ENCODE assay signal across 7 mouse cellular contexts in the genomic region with DNA sequence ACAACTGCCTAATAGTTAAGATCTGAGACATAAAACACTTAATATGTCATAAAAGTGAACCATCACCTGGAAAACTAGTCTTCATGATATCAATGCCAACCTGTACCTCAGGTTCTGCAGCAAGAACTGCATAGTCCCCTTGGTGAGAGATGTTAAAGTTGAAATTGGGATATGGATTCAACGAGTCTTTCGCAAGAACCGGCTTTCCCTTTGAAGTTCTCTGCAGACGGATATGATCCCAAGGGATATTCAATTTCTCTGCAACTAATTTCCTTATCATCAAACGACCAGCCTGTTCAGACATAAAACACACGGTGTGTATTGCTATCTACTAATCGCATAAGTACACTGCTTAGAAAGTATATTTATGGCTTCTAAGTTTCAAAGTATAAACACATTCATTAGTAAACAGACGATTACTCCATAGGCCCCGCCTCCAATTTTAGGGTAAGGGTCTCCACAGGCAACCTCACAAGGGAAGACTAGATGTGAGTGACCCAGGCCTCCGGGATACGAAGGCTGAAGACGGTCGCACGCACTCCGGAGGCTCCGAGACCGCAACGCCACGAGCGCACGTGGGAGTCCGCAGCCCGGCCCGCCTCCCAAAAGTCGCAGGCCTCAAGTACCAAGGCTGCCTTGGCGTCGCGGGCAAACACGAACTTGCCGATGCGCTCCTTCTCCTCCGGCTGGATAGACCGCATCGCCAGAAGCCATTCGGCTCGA. TPM values are rescaled to one million over a fixed set of nuclear protein-coding genes. Genes with fewer than 3 reads are reported as not detected.
DNase-seq lines count a peak whose midpoint lies in the region; ATAC-seq and TF ChIP-seq lines count a peak whose summit lies in the region.

No protein-coding gene starts in this region.

- H3K27me3 ChIP-seq in testis, adult 2 months (ENCODE audit: control insufficient read depth, insufficient read depth, low read length) = no peaks in the 10 kb centered on the region
- no peaks in the 10 kb centered on the region for H3K27me3 ChIP-seq in embryonic facial prominence, embryonic 15.5 days
- no peaks in the 10 kb centered on the region for H3K27me3 ChIP-seq in limb, embryonic 10.5 days (ENCODE audit: low read depth, poor library complexity, severe bottlenecking)
- no peaks in the 10 kb centered on the region for H3K27me3 ChIP-seq in neural tube, embryonic 13.5 days

- H3K36me3 ChIP-seq in testis, adult 2 months (ENCODE audit: control insufficient read depth, insufficient read depth, low read length) = no peaks in the 10 kb centered on the region
- H3K36me3 ChIP-seq in embryonic facial prominence, embryonic 15.5 days = no peaks in the 10 kb centered on the region
- peaks cover 4% of the 10 kb centered on the region; the same call in 1 of the 2 replicates for H3K36me3 ChIP-seq in limb, embryonic 10.5 days
- no peaks in the 10 kb centered on the region for H3K36me3 ChIP-seq in neural tube, embryonic 13.5 days

- peak; percentile 27 for ATAC-seq in embryonic facial prominence, embryonic 15.5 days (ENCODE audit: insufficient number of reproducible peaks, low FRiP score, low TSS enrichment, low read depth)
- ATAC-seq in neural tube, embryonic 13.5 days (ENCODE audit: low read depth) = peak; percentile 59

- H3K4me1 ChIP-seq in testis, adult 2 months (ENCODE audit: control insufficient read depth, insufficient read depth, low read length) = peaks cover 2% of the 10 kb centered on the region; the same call in 1 of the 2 replicates
- peaks cover 13% of the 10 kb centered on the region for H3K4me1 ChIP-seq in embryonic facial prominence, embryonic 15.5 days
- peaks cover 10% of the 10 kb centered on the region; the same call in 1 of the 2 replicates for H3K4me1 ChIP-seq in limb, embryonic 10.5 days
- H3K4me1 ChIP-seq in neural tube, embryonic 13.5 days (replicated peaks) = peaks cover 26% of the 10 kb centered on the region

- no peak for TF ChIP-seq POLR2A in testis, adult 2 months (IDR thresholded peaks at IDR 0.05; ENCODE audit: control insufficient read depth, low read depth, low read length)

- no peak for DNase-seq in testis, postnatal 10 days (ENCODE audit: low spot score)
- DNase-seq in limb, embryonic 10.5 days (ENCODE audit: low spot score) = no peak
- no peak for DNase-seq in adrenal gland, adult 8-10 months
- no peak for DNase-seq in frontal cortex, adult 2 months (ENCODE audit: extremely low spot score in 1 of 2, low spot score in 1 of 2)

- H3K9ac ChIP-seq in embryonic facial prominence, embryonic 15.5 days = peak overlapping the region; percentile 63
- H3K9ac ChIP-seq in neural tube, embryonic 13.5 days = peak overlapping the region; percentile 88

- H3K4me2 ChIP-seq in embryonic facial prominence, embryonic 15.5 days (replicated peaks) = peak overlapping the region; percentile 64
- peak overlapping the region; percentile 75 for H3K4me2 ChIP-seq in neural tube, embryonic 13.5 days

- peak overlapping the region; percentile 97 for H3K27ac ChIP-seq in testis, adult 2 months (ENCODE audit: control insufficient read depth, insufficient read depth, low read depth, low read length)
- peak overlapping the region; percentile 84 for H3K27ac ChIP-seq in embryonic facial prominence, embryonic 15.5 days (replicated peaks)
- peak overlapping the region; percentile 95 for H3K27ac ChIP-seq in limb, embryonic 10.5 days
- H3K27ac ChIP-seq in neural tube, embryonic 13.5 days (replicated peaks) = peak overlapping the region; percentile 93

- peak overlapping the region; percentile 92 for H3K4me3 ChIP-seq in testis, adult 2 months (ENCODE audit: control insufficient read depth, low read depth, low read length)
- peak overlapping the region; percentile 81 for H3K4me3 ChIP-seq in embryonic facial prominence, embryonic 15.5 days (replicated peaks)
- peak overlapping the region; percentile 74 for H3K4me3 ChIP-seq in limb, embryonic 10.5 days
- H3K4me3 ChIP-seq in neural tube, embryonic 13.5 days = peak overlapping the region; percentile 73

- TF ChIP-seq CTCF in testis, adult 2 months (IDR thresholded peaks at IDR 0.05; ENCODE audit: control insufficient read depth, insufficient read depth, insufficient replicate concordance, low read depth, low read length) = no peak

- H3K9me3 ChIP-seq in embryonic facial prominence, embryonic 15.5 days (replicated peaks) = no peaks in the 10 kb centered on the region
- no peaks in the 10 kb centered on the region for H3K9me3 ChIP-seq in limb, embryonic 10.5 days (replicated peaks)
- no peaks in the 10 kb centered on the region for H3K9me3 ChIP-seq in neural tube, embryonic 13.5 days

- under 1% methylated on average over 36 of the region's 36 CpGs for WGBS in embryonic facial prominence, embryonic 15.5 days
- WGBS in limb, embryonic 10.5 days = under 1% methylated on average over 36 of the region's 36 CpGs
- WGBS in neural tube, embryonic 13.5 days = under 1% methylated on average over 36 of the region's 36 CpGs

RNA-seq across cellular contexts. Expression of gene Aasdhppt, which starts 0.5 kb away (rescaled TPM):
- polyA plus RNA-seq in testis, adult 2 months (2012; rRNA removed) = 4.0 and 5.1 TPM in 2 replicates
- 33.2 and 35.6 TPM in 2 replicates for polyA plus RNA-seq in embryonic facial prominence, embryonic 15.5 days (2015; fragmentation: Nextera tagmentation; extraction: Ambion mirVana)
- polyA plus RNA-seq in limb, embryonic 10.5 days (2016; fragmentation: Nextera tagmentation; extraction: Ambion mirVana) = 29.3 and 30.8 TPM in 2 replicates
- 32.4 and 33.7 TPM in 2 replicates for polyA plus RNA-seq in neural tube, embryonic 13.5 days (2015; fragmentation: Nextera tagmentation; extraction: Ambion mirVana)
- total RNA-seq in adrenal gland, adult 8-10 months (2022) = 10 to 100 TPM; 22.4 to 28.0 (median 25.2) TPM
- 12.3 and 13.5 TPM in 2 replicates for polyA plus RNA-seq in frontal cortex, adult 2 months (2012; rRNA removed)

RNA-seq across cellular contexts. Expression of gene Kbtbd3, which starts 0.8 kb away (rescaled TPM):
- 0.69 and 0.96 TPM in 2 replicates for polyA plus RNA-seq in testis, adult 2 months (2012; rRNA removed)
- 6.4 and 7.6 TPM in 2 replicates for polyA plus RNA-seq in embryonic facial prominence, embryonic 15.5 days (2015; fragmentation: Nextera tagmentation; extraction: Ambion mirVana)
- 4.2 and 6.4 TPM in 2 replicates for polyA plus RNA-seq in limb, embryonic 10.5 days (2016; fragmentation: Nextera tagmentation; extraction: Ambion mirVana)
- polyA plus RNA-seq in neural tube, embryonic 13.5 days (2015; fragmentation: Nextera tagmentation; extraction: Ambion mirVana) = 12.0 and 13.6 TPM in 2 replicates
- total RNA-seq in adrenal gland, adult 8-10 months (2022) = 1 to 10 TPM; 3.4 to 4.4 (median 3.8) TPM
- 5.0 and 5.1 TPM in 2 replicates for polyA plus RNA-seq in frontal cortex, adult 2 months (2012; rRNA removed)
